Mouse (Mus musculus): ENCODE data around the gene Serpina9.
"Not testable (repeated sequence)": the region's sequence is repeated elsewhere in the genome, so short reads cannot be mapped to it uniquely, and the experiment has no call there.

Gene Serpina9

GRCm38 (mm10) chr12:103989514-103989767 is 24.1 kb downstream of the Serpina9 start:
- DNase-seq (ENCODE audit: low spot score) = no peak

- DNase-seq (ENCODE audit: low spot score) = no peak
Measured at GRCm38 (mm10) chr12:103988754-103989513, 24.6 kb downstream of the Serpina9 start.

DNA sequence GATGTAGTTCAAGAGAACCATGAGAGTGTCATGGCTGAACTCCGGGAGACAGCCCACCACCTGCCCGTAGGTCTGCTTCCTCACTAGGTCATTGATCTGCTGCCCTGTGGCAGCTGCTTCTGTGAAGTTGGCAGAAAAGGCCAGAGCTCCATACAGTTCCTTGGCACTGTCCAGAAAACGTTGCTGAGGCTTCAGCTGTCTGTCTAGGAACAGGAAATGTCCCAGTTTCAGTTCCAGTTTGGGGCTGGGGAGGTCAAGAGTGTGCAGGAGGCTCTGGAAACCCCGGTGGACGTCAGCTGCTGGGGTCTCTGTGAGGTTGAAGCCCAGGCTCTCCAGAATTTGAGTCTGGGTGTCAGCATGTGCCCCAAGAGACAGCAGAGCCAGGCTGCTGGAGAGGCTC is 27.7 kb downstream of the Serpina9 start:
- DNase-seq (ENCODE audit: low spot score) = no peak

DNA sequence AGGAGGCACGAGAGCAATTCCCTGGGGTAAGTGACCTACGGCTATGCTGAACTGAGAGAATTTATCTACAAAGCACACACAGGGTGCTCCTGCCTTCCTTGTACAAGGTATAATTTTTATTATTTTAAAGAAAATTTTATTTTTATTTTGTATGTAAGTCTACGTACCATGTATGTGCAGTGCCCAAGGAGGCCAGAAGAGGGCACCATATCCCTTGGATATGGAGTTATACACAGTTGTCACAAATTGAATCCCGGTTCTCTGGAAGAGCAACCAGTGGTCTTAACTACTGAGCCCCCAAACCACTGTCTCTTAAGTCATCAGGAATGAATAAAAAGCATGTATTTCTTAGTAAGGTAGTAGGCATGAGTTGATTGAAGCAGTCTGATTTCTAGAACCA is 28.6 kb downstream of the Serpina9 start:
- peak; percentile 29 for DNase-seq (ENCODE audit: low spot score)

- DNase-seq (ENCODE audit: low spot score) = no peak
Measured at GRCm38 (mm10) chr12:103981646-103982360, 31.8 kb downstream of the Serpina9 start.

GRCm38 (mm10) chr12:103978294-103978693 is 35.3 kb downstream of the Serpina9 start:
- DNase-seq (ENCODE audit: low spot score) = no peak

- no peak for DNase-seq (ENCODE audit: low spot score)
Measured at GRCm38 (mm10) chr12:103977846-103978245, 35.7 kb downstream of the Serpina9 start.

GRCm38 (mm10) chr12:103977060-103977459 is 36.5 kb downstream of the Serpina9 start:
- DNase-seq (ENCODE audit: low spot score) = no peak

GRCm38 (mm10) chr12:103971080-103971479 is 42.5 kb downstream of the Serpina9 start:
- no peak for DNase-seq (ENCODE audit: low spot score)

DNA sequence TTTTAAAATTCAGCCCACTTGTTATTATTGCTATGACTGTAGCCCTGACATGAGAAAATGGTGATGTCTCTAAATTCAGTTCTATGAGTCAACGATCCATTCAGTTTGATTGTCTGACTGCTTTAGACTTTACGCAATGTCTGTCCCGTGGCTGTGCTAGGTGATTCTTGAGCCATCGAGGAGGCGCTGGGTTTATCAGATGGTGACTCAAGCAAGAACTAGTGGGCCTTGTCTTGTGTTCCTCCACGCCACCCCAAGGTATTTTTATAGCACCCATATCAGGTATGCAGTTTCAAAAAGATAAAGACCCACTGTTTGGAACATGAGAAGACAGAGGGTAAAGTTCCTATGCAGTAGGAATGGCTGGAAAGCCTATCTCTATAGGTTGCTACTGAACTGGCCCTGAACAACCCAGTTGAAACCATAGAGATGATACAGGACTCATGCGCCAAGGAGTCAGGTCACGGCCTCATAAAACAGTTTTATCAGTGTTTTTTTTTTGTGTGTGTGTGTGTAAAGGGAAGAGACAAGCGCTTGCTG is 43.9 kb downstream of the Serpina9 start:
- DNase-seq (ENCODE audit: low spot score) = peak; percentile 0

DNA sequence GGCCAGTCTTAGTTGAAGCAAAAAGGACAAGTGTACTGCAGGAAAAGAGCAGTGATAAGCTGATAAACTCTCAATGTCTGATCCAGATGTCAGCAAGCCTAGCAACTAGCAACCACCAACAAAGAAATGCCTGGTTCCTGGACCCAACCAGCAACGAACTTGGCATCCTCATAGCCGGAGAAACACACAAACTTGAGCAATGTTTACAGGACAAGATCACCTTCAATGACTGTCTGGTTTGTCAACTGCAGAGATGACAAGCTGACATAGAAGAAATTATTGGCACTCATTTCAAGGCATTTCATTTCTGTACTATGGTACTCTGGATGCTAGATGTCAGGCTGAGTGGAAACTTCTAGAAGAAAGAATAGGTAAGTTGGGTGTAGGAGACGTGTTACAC is 46.8 kb downstream of the Serpina9 start:
- peak; percentile 1 for DNase-seq (ENCODE audit: low spot score)

DNA sequence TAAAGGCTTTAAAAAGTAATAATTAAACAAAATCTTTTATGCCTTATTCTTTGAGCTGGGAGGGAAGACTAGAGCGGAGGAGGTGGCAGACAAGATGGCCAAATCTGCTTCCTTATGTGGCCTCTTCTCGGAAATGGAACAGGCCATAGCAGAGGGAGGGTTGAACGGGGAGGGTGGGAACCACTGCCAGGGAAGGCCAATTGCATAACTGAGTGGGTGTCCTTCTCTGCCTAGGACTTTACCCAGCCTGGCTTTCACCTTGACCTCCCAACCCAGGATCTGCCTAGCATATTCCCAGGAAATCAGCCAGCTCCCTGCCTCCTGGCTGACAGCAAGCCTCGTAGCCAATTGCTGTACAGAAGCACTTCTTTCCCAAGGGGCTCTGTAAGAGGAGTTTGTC is 50.3 kb downstream of the Serpina9 start:
- peak; percentile 2 for DNase-seq (ENCODE audit: low spot score)

DNA sequence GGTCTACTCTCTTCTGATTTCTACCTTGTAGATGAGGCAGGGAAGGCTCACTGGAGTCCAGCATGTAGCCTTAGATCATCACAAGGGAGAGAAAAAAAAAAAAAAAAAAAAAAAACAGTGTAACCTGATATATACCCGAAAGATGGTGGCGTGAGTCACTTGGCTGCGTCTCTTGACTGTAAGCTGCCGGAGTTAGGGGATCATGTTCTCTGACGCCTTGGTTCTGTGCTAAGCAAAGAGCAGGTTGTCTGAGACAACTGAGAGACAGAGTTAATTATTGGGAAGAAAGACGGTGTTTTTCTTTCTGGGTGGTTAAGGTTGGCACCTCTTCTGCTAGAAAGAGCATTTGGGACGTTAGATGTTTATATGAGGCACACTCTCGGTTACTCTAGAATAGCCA is 50.7 kb downstream of the Serpina9 start:
- no peak for DNase-seq (ENCODE audit: low spot score)

GRCm38 (mm10) chr12:103962337-103962736 is 51.2 kb downstream of the Serpina9 start:
- DNase-seq (ENCODE audit: low spot score) = no peak

DNA sequence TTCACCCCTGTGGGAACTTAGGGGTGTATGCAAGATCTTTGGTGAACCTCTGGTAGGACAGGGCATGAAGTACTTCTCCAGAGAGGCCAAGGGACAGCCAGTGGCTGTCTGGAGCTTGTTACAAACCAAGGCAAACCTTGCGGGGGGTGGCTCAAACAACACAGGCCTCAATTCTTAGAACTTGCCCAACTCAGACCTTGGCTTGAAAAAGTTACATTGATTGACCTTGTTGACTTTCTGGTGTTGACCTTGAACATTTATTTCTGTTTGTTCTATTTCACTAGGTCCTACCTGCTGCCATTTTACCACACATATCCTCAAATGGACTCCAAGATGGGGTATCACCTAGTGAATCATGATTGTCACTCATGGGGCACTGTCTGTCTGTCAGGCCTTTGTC is 51.8 kb downstream of the Serpina9 start:
- no peak for DNase-seq (ENCODE audit: low spot score)

DNA sequence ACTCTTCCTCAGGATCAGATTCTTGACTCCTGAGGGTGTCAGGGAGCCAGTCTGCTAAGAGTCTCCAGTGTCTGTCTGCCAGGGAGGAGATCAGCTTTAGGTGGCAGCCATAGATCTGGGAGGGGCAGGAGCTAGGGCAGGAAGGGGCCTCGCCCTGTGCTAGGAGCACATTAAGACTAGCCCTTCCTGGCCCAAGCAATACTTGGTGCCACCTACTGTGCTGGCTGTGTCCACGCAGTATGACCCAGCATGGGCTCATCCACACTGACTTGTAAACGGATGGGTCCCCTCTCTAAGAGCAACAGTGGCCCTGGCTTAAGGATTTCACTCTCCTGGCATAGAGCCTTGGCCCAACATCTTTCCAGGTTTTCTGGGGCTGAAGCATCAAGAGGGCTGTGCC is 54.8 kb downstream of the Serpina9 start, which contains the start of gene Serpina1e:
TSS of gene Serpina1e (minus strand) at position 178 of the 400 bp plus-strand sequence.
- DNase-seq (ENCODE audit: low spot score) = no peak

- not testable (repeated sequence) for DNase-seq (ENCODE audit: low spot score)
Measured at GRCm38 (mm10) chr12:103956555-103956954, 57.0 kb downstream of the Serpina9 start.

GRCm38 (mm10) chr12:103952972-103953371 is 60.6 kb downstream of the Serpina9 start:
- not testable (repeated sequence) for DNase-seq (ENCODE audit: low spot score)

- no peak for DNase-seq (ENCODE audit: low spot score)
Measured at GRCm38 (mm10) chr12:103946243-103946642, 67.3 kb downstream of the Serpina9 start.
